21 mouse cellular contexts compared by ENCODE assay signal in genomic region chr2:16977380-16977779, GRCm38 (mm10).
A peak's percentile ranks its signal among the peaks of the same experiment; 100 is the strongest.
DNase-seq lines count a peak whose midpoint lies in the region; ATAC-seq and TF ChIP-seq lines count a peak whose summit lies in the region.
"Had no signal": no experiment of that assay in that cellular context is flagged by ENCODE, and none has a peak within 500 bp of the region (broad histone marks: within the 10 kb centered on the region; RNA-seq: fewer than 3 reads in every experiment).

No protein-coding gene starts in this region.

- H3K9me3 ChIP-seq in lung, embryonic 14.5 days (ENCODE audit: low read depth, low read length), result no peaks in the 10 kb centered on the region
- no peaks in the 10 kb centered on the region for H3K9me3 ChIP-seq in midbrain, embryonic 11.5 days (ENCODE audit: control insufficient read depth, low read length)
- no peaks in the 10 kb centered on the region for H3K9me3 ChIP-seq in neural tube, embryonic 12.5 days
- H3K9me3 ChIP-seq: embryonic facial prominence, embryonic 10.5 days; limb, embryonic 15.5 days; liver, embryonic 15.5 days had no signal

- H3K4me2 ChIP-seq in lung, embryonic 14.5 days, result no peak overlapping the region
- H3K4me2 ChIP-seq in midbrain, embryonic 11.5 days, result no peak overlapping the region
- no peak overlapping the region for H3K4me2 ChIP-seq in neural tube, embryonic 12.5 days (replicated peaks)
- H3K4me2 ChIP-seq: heart, embryonic 12.5 days; limb, embryonic 15.5 days; liver, embryonic 15.5 days had no signal

- ATAC-seq in lung, embryonic 14.5 days (ENCODE audit: insufficient read depth), result no peak
- ATAC-seq in midbrain, embryonic 11.5 days (ENCODE audit: low FRiP score), result peak; percentile 76
- ATAC-seq in neural tube, embryonic 12.5 days (ENCODE audit: low FRiP score, low read depth), result 0 out of 2 replicates have a peak, but pooled peaks have one; percentile 37

- TF ChIP-seq CTCF in lung, embryonic 14.5 days (IDR thresholded peaks at IDR 0.05; ENCODE audit: low read depth), result no peak

- H3K9ac ChIP-seq in lung, embryonic 14.5 days, result no peak overlapping the region
- no peak overlapping the region for H3K9ac ChIP-seq in midbrain, embryonic 11.5 days (ENCODE audit: low read length)
- H3K9ac ChIP-seq in neural tube, embryonic 12.5 days, result no peak overlapping the region
- H3K9ac ChIP-seq: heart, embryonic 12.5 days; limb, embryonic 15.5 days; liver, embryonic 15.5 days had no signal

- H3K27ac ChIP-seq in lung, embryonic 14.5 days (ENCODE audit: low read depth), result no peak overlapping the region
- H3K27ac ChIP-seq in midbrain, embryonic 11.5 days (ENCODE audit: low read depth, low read length), result no peak overlapping the region
- no peak overlapping the region for H3K27ac ChIP-seq in neural tube, embryonic 12.5 days
- H3K27ac ChIP-seq: embryonic facial prominence, embryonic 10.5 days; layer of hippocampus, adult 2 months; limb, embryonic 15.5 days; liver, embryonic 15.5 days; stomach, postnatal 0 days had no signal

- WGBS in lung, embryonic 14.5 days, result 13% methylated on average over 4 of the region's 4 CpGs
- 0% methylated on average over 4 of the region's 4 CpGs for WGBS in midbrain, embryonic 11.5 days
- WGBS in neural tube, embryonic 12.5 days, result 2% methylated on average over 4 of the region's 4 CpGs

- H3K4me1 ChIP-seq in lung, embryonic 14.5 days (ENCODE audit: insufficient read depth), result no peaks in the 10 kb centered on the region
- H3K4me1 ChIP-seq in midbrain, embryonic 11.5 days (ENCODE audit: control insufficient read depth, insufficient read depth, low read length), result peaks cover 3% of the 10 kb centered on the region; the same call in 1 of the 2 replicates
- no peaks in the 10 kb centered on the region; the same call in 1 of the 2 replicates for H3K4me1 ChIP-seq in neural tube, embryonic 12.5 days
- H3K4me1 ChIP-seq: embryonic facial prominence, embryonic 10.5 days; heart, embryonic 12.5 days; limb, embryonic 15.5 days; liver, embryonic 15.5 days had no signal

- DNase-seq in lung, embryonic 14.5 days, result peak; percentile 37
- DNase-seq in lung, postnatal 14 days, result no peak
- DNase-seq in embryo, embryonic 10.5 days (ENCODE audit: low spot score), result peak; percentile 54
- DNase-seq in midbrain, embryonic 11.5 days (ENCODE audit: low spot score, missing footprints), result peak; percentile 85
- DNase-seq in thymus, postnatal 14 days, result no peak
- DNase-seq in spleen, postnatal 14 days (ENCODE audit: low spot score in 2 of 2), result no peak
- DNase-seq: adrenal gland, adult 2 months; cerebellum, postnatal 14 days; heart, adult 11 months; heart, postnatal 14 days; kidney, adult 11 months; kidney, postnatal 10 days; lung, postnatal 4 days; right cerebral cortex, postnatal 25 days had no signal

- no peak overlapping the region for H3K4me3 ChIP-seq in lung, embryonic 14.5 days (ENCODE audit: low read depth, low read length)
- no peak overlapping the region for H3K4me3 ChIP-seq in midbrain, embryonic 11.5 days (ENCODE audit: low read depth, low read length)
- H3K4me3 ChIP-seq in neural tube, embryonic 12.5 days, result no peak overlapping the region
- H3K4me3 ChIP-seq: embryonic facial prominence, embryonic 10.5 days; heart, embryonic 12.5 days; layer of hippocampus, adult 2 months; limb, embryonic 15.5 days; liver, embryonic 15.5 days had no signal

- H3K27me3 ChIP-seq in lung, embryonic 14.5 days (ENCODE audit: insufficient read depth, low read length), result no peaks in the 10 kb centered on the region
- no peaks in the 10 kb centered on the region for H3K27me3 ChIP-seq in midbrain, embryonic 11.5 days (ENCODE audit: control insufficient read depth, insufficient read depth, low read length)
- H3K27me3 ChIP-seq in neural tube, embryonic 12.5 days (replicated peaks), result no peaks in the 10 kb centered on the region
- H3K27me3 ChIP-seq: heart, embryonic 12.5 days; limb, embryonic 15.5 days; liver, embryonic 15.5 days had no signal

- H3K36me3 ChIP-seq in lung, embryonic 14.5 days (ENCODE audit: insufficient read depth), result no peaks in the 10 kb centered on the region
- H3K36me3 ChIP-seq in midbrain, embryonic 11.5 days (ENCODE audit: control insufficient read depth, insufficient read depth, low read length), result no peaks in the 10 kb centered on the region
- H3K36me3 ChIP-seq in neural tube, embryonic 12.5 days, result no peaks in the 10 kb centered on the region
- H3K36me3 ChIP-seq: embryonic facial prominence, embryonic 10.5 days; heart, embryonic 12.5 days; limb, embryonic 15.5 days; liver, embryonic 15.5 days had no signal

Comparison
In these comparisons a context has a peak if more than half of its experiments do, and no peak if none do; other contexts are left out.
1. DNase-seq: peak in lung, embryonic 14.5 days (single experiment), embryo, embryonic 10.5 days (single experiment) and midbrain, embryonic 11.5 days (single experiment); none in lung, postnatal 14 days (single experiment), thymus, postnatal 14 days (single experiment) and spleen, postnatal 14 days (0 of 2).